Mouse (Mus musculus) MEL (cell line): ENCODE measurements around the gene Lnx2. TPM values are rescaled to one million over a fixed set of nuclear protein-coding genes. Genes with fewer than 3 reads are reported as not detected.
A peak's percentile ranks its signal among the peaks of the same experiment; 100 is the strongest.

Source experiments
- DNase-seq: peaks from one replicate; pipeline ENCODE4 v3.0.0; 2011; ENCODE audit warnings: low read depth, low spot score
- H3K27ac ChIP-seq: 2 replicates; pipeline ENCODE4 v1.5.1; 2012; ENCODE audit warnings: low read depth, mild to moderate bottlenecking, control low read depth, low read length, moderate library complexity; ENCODE audit not compliant: control insufficient read depth
- H3K27me3 ChIP-seq, 2 experiments: fragments of 150-350 bp in 1 of 2; sonication (generic) in 1 of 2; 2 replicates each; pipeline ENCODE4 v1.6.1; 2012; ENCODE audit warnings: low read length in 2 of 2, mild to moderate bottlenecking in 2 of 2, improper control_type of control experiment in 1 of 2, moderate library complexity in 1 of 2; ENCODE audit not compliant: insufficient read depth in 2 of 2, control insufficient read depth in 1 of 2
- H3K36me3 ChIP-seq, 2 experiments: 2 replicates each; pipeline ENCODE4 v1.6.1; 2012 to 2014; ENCODE audit warnings: low read length in 2 of 2, improper control_type of control experiment in 1 of 2, inconsistent platforms in 1 of 2, mild to moderate bottlenecking in 1 of 2; ENCODE audit not compliant: insufficient read depth in 2 of 2, control insufficient read depth in 1 of 2
- H3K4me1 ChIP-seq, 2 experiments: fragments of 150-350 bp in 1 of 2; sonication (generic) in 1 of 2; 2 replicates each; pipeline ENCODE4 v1.6.1; 2012; ENCODE audit warnings: low read length in 2 of 2, improper control_type of control experiment in 1 of 2, mild to moderate bottlenecking in 1 of 2; ENCODE audit not compliant: insufficient read depth in 2 of 2, control insufficient read depth in 1 of 2
- H3K4me3 ChIP-seq, 2 experiments: fragments of 150-350 bp in 1 of 2; sonication (generic) in 1 of 2; 2 replicates each; pipeline ENCODE4 v1.5.1; 2012; ENCODE audit warnings: low read depth in 2 of 2, low read length in 2 of 2, mild to moderate bottlenecking in 2 of 2, moderate library complexity in 2 of 2, control low read depth in 1 of 2, improper control_type of control experiment in 1 of 2; ENCODE audit not compliant: control insufficient read depth in 1 of 2, insufficient read depth in 1 of 2
- H3K79me2 ChIP-seq: 2 replicates; pipeline ENCODE4 v1.6.1; 2012; ENCODE audit warnings: mild to moderate bottlenecking, low read length, moderate library complexity; ENCODE audit not compliant: control insufficient read depth, poor library complexity, insufficient read depth
- H3K9ac ChIP-seq: 2 replicates; pipeline ENCODE4 v1.6.1; 2012; ENCODE audit warnings: low read depth, mild to moderate bottlenecking, control low read depth, low read length, moderate library complexity; ENCODE audit not compliant: control insufficient read depth, poor library complexity, severe bottlenecking
- H3K9me3 ChIP-seq: fragments of 150-350 bp; sonication (generic); replicated peaks from 2 replicates; pipeline ENCODE4 v1.6.1; 2012; ENCODE audit warnings: mild to moderate bottlenecking, low read length, improper control_type of control experiment, moderate library complexity; ENCODE audit not compliant: insufficient read depth
- CHD1 ChIP-seq: IDR thresholded peaks from 2 replicates; pipeline ENCODE4 v1.6.1; 2012; ENCODE audit warnings: low read depth, mild to moderate bottlenecking, inconsistent platforms, low read length, improper control_type of control experiment
- CHD2 ChIP-seq: IDR thresholded peaks from 2 replicates; pipeline ENCODE4 v1.6.1; 2011; ENCODE audit warnings: low read length, improper control_type of control experiment
- ETS1 ChIP-seq: IDR thresholded peaks from 2 replicates; pipeline ENCODE4 v1.6.1; 2012; ENCODE audit warnings: low read depth, mild to moderate bottlenecking, inconsistent platforms, low read length, improper control_type of control experiment, moderate library complexity
- GATA1 ChIP-seq: IDR thresholded peaks from 2 replicates; pipeline ENCODE4 v1.6.1; 2011; ENCODE audit warnings: low read depth, low read length, improper control_type of control experiment
- HCFC1 ChIP-seq: IDR thresholded peaks from 2 replicates; pipeline ENCODE4 v1.6.1; 2012; ENCODE audit warnings: low read depth, mild to moderate bottlenecking, inconsistent platforms, low read length, improper control_type of control experiment, moderate library complexity
- MAFK ChIP-seq: IDR thresholded peaks from 2 replicates; pipeline ENCODE4 v1.6.1; 2011; ENCODE audit warnings: low read depth, mild to moderate bottlenecking, low read length, improper control_type of control experiment, borderline replicate concordance
- NELFE ChIP-seq: IDR thresholded peaks from 2 replicates; pipeline ENCODE4 v1.6.1; 2011; ENCODE audit warnings: low read depth, low read length, improper control_type of control experiment
- NRF1 ChIP-seq: IDR thresholded peaks from 2 replicates; pipeline ENCODE4 v1.6.1; 2014; ENCODE audit warnings: low read depth, mild to moderate bottlenecking, inconsistent platforms, low read length, improper control_type of control experiment, moderate library complexity; ENCODE audit not compliant: poor library complexity, insufficient read depth, severe bottlenecking
- POLR2AphosphoS2 ChIP-seq: IDR thresholded peaks from 2 replicates; pipeline ENCODE4 v1.6.1; 2011; ENCODE audit warnings: low read length, improper control_type of control experiment
- RAD21 ChIP-seq: IDR thresholded peaks from 2 replicates; pipeline ENCODE4 v1.6.1; 2011; ENCODE audit warnings: mild to moderate bottlenecking, low read depth, low read length, improper control_type of control experiment
- TAL1 ChIP-seq: IDR thresholded peaks from 2 replicates; pipeline ENCODE4 v1.6.1; 2012; ENCODE audit warnings: mild to moderate bottlenecking, inconsistent platforms, low read length, moderate library complexity, mixed read lengths
- USF2 ChIP-seq, 2 experiments: IDR thresholded peaks; 2 replicates each; pipeline ENCODE4 v1.6.1; 2011 to 2012; ENCODE audit warnings: improper control_type of control experiment in 2 of 2, low read length in 2 of 2, borderline replicate concordance in 1 of 2, inconsistent platforms in 1 of 2, low read depth in 1 of 2, mild to moderate bottlenecking in 1 of 2; ENCODE audit not compliant: insufficient read depth in 1 of 2
- ZC3H11A ChIP-seq: IDR thresholded peaks from 2 replicates; pipeline ENCODE4 v1.6.1; 2012; ENCODE audit warnings: low read depth, mild to moderate bottlenecking, inconsistent platforms, low read length, improper control_type of control experiment
- ZKSCAN1 ChIP-seq: IDR thresholded peaks from 2 replicates; pipeline ENCODE4 v1.6.1; 2012; ENCODE audit warnings: low read depth, mild to moderate bottlenecking, inconsistent platforms, low read length, improper control_type of control experiment, moderate library complexity
- ZNF384 ChIP-seq: IDR thresholded peaks from 2 replicates; pipeline ENCODE4 v1.6.1; 2012; ENCODE audit warnings: low read depth, mild to moderate bottlenecking, inconsistent platforms, low read length, improper control_type of control experiment
- polyA plus RNA-seq, 2 experiments: library from polyadenylated mRNA; stranded (reverse) in 1 of 2; unstranded in 1 of 2; fragments of >175 nt in 1 of 2; fragments of >200 nt in 1 of 2; gene quantifications; 2 replicates each; pipeline versions ENCODE4 v1.2.1 to v1.2.4; 2012; ENCODE audit warnings: low replicate concordance in 2 of 2, low read depth in 1 of 2; ENCODE audit not compliant: insufficient read length in 2 of 2, insufficient read depth in 1 of 2, missing spikeins in 1 of 2
- total RNA-seq: library from RNA; depleted of rRNA; stranded (reverse); fragments of 300-350 nt; gene quantifications from 2 replicates; pipeline ENCODE4 v1.2.3, GENCODE M21; 2012

Lnx2 gene
- total and polyA plus RNA-seq, 3 experiments, result 22.0 to 26.1 TPM; not detected in 1

DNA sequence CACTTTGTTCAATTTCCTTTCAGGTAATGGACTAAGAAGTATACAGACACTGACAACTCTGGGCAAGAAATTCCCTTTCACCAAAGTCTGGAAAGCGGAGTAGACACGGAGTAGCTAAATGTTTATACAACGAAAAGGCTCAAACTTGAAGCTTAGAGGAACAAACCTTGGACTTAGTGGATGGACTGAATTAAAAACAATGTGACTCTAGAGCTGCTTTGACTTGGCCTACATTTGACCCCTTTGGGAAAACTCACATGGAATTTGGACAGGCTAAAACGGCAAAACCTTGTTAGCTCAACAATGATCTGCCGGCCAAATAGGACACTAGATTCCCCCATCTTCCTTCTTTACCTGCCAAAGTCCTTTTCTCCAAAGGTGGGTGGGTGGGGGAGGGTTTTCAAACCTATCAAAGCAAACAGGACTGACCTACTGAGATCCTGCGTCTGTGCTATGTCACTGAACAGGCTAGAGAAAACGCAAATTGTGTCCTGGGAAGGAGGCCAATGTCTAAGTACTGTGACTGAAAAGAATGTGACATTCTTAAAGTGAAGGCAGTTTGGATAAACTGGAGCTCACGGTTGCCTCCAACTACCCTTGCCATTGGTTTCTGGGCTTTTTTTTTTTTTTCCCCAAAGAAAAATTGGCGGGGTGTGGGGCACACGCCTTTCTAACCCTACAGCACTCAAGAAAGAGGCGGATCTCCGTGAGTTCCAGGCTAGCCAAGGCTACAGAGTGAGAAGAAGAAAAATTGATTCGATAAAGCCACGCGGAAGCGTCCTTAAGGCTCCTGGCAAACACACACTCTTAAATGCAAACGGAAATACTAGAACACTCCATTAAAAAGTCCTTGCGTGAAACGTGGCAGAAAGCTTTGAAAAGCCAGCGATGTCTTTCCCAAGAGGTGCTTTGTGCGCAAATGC, 1.0 kb downstream of the Lnx2 start (continued):
- TF ChIP-seq USF2 (IDR thresholded peaks at IDR 0.05; ENCODE audit: borderline replicate concordance in 1 of 2, insufficient read depth in 1 of 2, low read depth in 1 of 2, low read length in 2 of 2) (no peak), CHD1 (no peak), MAFK (no peak), TAL1 (no peak)

DNA sequence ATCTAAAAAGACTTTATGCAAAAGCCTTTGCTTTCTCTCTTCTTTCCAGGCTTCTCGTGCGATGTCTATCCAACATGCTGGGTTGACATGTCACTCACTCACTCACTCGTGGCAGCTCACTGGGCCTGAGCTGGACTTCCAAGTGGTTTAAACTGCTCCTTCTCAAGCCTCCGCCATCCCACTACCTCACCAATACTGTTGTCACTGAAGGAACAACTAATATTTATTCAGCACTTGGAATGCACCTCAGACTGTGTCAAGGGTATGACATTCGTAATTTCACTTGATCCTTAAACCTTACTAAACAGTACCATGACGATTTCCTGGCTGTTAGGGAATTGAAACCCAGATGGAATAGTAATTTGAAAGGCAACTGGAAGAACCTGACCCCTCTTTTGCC, 2.6 kb downstream of the Lnx2 start:
- H3K9ac ChIP-seq, result no peak overlapping the region
- no peaks in the 10 kb centered on the region for H3K27me3 ChIP-seq
- peaks cover 4 to 18% of the 10 kb centered on the region in 2 experiments for H3K36me3 ChIP-seq
- TF ChIP-seq NELFE, result no peak
- no peak for TF ChIP-seq CHD2
- no peak for TF ChIP-seq GATA1
- TF ChIP-seq NRF1, result no peak
- TF ChIP-seq HCFC1, result no peak
- TF ChIP-seq, all 39 proteins: peak for 0
- Histone ChIP-seq H3K27ac (no peak overlapping the region), H3K79me2 (peaks cover 79% of the 10 kb centered on the region), H3K9me3 (no peaks in the 10 kb centered on the region), H3K4me3 (no peak overlapping the region), H3K4me1 (peaks cover 7 to 25% of the 10 kb centered on the region in 2 experiments)
- no peak for DNase-seq

DNA sequence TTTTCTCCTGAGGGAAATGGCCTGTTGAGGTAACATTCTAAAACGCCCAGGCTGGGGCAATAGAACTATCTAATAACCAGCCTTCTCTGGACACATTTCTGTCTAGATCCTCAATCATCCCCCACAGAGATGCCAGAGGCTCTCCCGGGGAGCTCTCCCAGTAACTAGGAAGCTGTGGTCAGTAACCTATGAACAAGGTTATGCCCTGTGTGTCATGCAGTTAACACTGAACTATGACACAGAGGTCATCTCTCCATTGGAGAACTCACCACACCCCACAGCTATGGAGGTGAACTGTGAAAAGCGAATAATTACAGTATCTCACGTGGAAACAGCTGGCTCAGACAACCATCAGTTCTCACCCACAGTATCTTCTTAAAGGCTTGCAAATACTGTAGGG, 4.5 kb downstream of the Lnx2 start:
- no peak for DNase-seq
- TF ChIP-seq ZC3H11A (no peak), ETS1 (0 out of 2 replicates have a peak, but pooled peaks have one; percentile 34), ZKSCAN1 (no peak), POLR2AphosphoS2 (no peak), GATA1 (no peak), ZNF384 (no peak), NELFE (no peak), RAD21 (no peak)
- no peaks in the 10 kb centered on the region for H3K27me3 ChIP-seq
- H3K9me3 ChIP-seq, result no peaks in the 10 kb centered on the region
- H3K79me2 ChIP-seq, result peaks cover 76% of the 10 kb centered on the region
- no peak overlapping the region for H3K9ac ChIP-seq
- no peak overlapping the region for H3K4me3 ChIP-seq
- H3K36me3 ChIP-seq, result peaks cover 4 to 12% of the 10 kb centered on the region in 2 experiments; a peak in 3 of 4 replicates
- H3K4me1 ChIP-seq, result peaks cover 4 to 18% of the 10 kb centered on the region in 2 experiments
- no peak overlapping the region for H3K27ac ChIP-seq
